Mouse (Mus musculus): Measurements from ENCODE around the gene F3.
A peak's percentile ranks its signal among the peaks of the same experiment; 100 is the strongest.

F3 gene

GRCm38 (mm10) chr3:121707106-121707505, 16.2 kb upstream of the F3 start:
- no peak for DNase-seq (ENCODE audit: low read depth)

GRCm38 (mm10) chr3:121710894-121711531, 12.3 kb upstream of the F3 start:
- peak; percentile 63 for DNase-seq (ENCODE audit: low read depth)

DNA sequence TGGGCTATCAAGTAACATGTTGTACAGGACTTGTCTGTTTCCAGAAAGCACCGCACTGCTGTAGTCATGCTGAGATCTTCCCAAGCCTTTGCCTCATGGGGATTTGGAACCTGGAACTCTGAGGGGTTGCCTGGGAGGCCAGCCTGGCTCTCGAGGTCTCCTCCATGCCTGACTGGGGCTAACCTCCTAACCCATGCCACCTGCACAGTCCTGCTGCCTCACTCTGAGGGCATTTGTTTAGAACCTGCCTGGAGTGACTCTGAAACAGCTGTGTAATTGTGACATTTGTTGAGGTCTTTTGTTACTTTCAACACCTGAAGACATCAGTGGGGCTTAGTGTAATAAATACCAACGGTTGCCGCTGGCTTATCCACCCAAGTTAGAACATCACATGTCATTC, 11.1 kb upstream of the F3 start:
- DNase-seq (ENCODE audit: low read depth) = no peak

DNA sequence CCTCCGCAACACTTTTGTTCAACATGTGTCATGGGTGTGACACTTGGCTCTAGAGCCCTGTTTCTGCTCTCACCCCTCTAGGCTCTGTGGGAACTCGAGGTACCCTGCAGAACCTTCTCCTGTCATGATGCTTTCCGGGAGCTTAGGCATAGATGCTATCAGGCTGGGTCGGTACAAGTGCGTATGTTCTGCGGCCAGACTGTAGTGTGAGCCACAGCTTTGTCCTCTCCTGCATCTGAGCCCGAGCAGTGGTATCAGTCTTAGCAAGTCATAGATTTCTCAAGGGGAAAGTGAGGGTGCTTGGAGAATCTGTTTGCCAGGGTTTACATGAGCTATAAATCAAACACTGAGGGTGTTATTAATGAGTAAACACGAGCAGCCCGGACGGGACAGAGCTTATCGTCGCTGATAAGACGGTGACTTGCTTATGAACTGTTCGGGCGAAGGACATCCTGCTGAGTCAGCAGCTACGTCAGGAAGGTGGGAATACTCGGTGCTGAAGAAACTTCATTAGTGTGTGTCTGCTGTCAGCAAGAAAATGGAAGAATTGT, 10.1 kb upstream of the F3 start:
- DNase-seq (ENCODE audit: low read depth) = no peak

GRCm38 (mm10) chr3:121713816-121714215, 9.5 kb upstream of the F3 start:
- no peak for DNase-seq (ENCODE audit: low read depth)

- DNase-seq (ENCODE audit: low read depth) = no peak
Observed at GRCm38 (mm10) chr3:121714461-121714860, 8.9 kb upstream of the F3 start.

DNA sequence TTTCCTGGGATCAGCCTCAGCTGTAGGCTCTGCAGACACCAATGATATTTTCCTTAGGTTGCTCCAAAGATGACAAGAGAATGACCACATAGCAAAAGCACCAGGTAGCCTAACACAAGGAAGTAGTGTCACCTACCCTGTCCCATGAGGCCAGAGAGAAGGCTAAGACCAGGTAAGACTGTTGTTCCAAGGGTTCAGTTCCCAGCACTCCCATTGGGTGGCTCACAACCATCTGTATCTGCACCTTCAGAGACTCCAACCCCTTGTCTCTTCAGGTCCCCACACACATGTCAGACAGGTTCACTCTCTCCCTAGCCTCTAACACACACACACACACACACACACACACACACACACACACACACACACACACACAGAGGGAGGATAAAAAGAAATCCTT, 8.0 kb upstream of the F3 start:
- DNase-seq (ENCODE audit: low read depth) = no peak

GRCm38 (mm10) chr3:121715741-121716459, 7.4 kb upstream of the F3 start:
- peak; percentile 48 for DNase-seq (ENCODE audit: low read depth)

GRCm38 (mm10) chr3:121716480-121716879, 6.9 kb upstream of the F3 start:
- DNase-seq (ENCODE audit: low read depth) = no peak

- peak; percentile 54 for DNase-seq (ENCODE audit: low read depth)
Observed at GRCm38 (mm10) chr3:121718679-121719078, 4.7 kb upstream of the F3 start.

DNA sequence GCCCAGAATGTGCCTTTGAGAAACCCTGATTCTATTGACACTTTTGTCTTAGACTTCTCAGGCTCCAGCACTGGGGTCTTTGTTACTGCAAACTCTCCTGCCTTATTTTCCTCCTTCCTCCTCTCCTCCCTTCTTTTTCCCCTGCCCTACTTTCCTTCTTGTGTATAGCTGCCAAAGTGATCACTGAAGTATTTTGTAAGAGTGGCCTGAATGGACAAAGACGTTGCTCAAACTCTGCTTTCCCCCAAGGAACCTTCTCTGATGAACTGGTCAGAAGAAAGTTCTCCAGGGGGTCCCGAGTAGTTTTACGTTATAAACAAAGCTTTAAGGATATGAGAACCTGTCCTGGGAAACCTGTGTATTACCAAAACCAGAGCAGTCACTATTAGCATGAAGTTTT, 3.6 kb upstream of the F3 start:
- no peak for DNase-seq (ENCODE audit: low read depth)

DNA sequence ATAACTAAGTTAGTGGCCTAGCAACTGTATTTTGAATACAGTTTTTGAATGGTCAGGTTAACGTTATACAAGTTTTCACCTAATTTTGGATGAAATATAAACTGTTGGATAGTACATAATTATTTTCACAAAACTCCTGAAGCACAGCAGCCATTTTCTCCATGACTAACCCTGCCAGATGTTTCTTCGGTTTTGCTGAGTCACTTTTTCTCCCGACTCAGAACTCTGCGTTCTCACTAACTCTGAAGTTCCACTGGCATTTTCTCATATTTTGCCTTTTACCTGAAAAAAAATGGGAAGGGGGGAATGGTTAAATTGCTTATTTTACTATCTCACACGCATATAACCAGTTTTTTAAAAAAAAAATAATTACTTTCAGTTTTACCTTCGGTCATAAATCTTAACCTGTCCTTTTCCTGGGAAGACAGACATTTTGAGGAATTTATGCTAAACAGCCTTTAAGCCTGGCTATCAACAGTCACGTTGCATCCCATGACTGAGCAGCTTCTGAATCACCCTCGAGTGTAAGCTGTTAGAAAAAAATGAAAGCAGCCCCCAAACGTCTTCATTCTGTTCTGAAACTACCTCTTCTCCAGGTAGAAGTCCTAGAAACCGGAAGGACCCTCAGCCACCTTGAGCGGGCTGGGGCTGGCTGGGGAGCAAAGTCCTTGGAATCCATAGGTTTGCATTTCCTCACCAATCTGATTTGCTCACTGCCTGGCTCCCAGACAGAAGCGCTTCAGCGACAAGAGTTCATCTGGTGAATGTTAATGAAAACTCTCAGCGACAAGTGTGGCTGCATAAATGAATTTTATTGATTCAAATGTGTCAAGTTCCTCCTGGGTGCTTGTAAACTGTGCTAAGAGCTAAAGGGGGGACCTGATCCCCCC, 2.3 kb upstream of the F3 start:
- peak; percentile 81 for DNase-seq (ENCODE audit: low read depth)

DNA sequence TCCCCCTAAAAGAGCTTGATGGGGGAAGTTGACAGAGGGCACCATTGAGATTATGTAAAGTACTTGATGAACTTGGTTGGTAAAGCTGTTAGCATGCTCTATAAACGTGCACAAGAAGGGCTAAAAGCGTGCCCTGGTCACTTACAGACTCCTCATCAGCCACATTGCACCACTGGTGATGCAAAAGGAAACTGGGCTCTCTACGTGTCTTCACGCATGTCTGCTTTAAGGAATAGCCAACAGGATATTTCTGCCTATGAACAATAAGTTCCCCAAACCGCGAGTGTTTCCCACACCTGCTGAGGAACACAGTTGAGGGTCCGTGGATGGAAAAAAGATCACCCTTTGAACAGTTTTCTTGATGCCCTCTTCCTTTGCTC, 1.7 kb upstream of the F3 start:
- DNase-seq (ENCODE audit: low read depth) = no peak

GRCm38 (mm10) chr3:121723968-121724524, 709 bp downstream of the F3 start:
- peak; percentile 55 for DNase-seq (ENCODE audit: low read depth)

- peak; percentile 57 for DNase-seq (ENCODE audit: low read depth)
Observed at GRCm38 (mm10) chr3:121724553-121724952, 1.2 kb downstream of the F3 start.

GRCm38 (mm10) chr3:121725651-121726050, 2.3 kb downstream of the F3 start:
- peak; percentile 52 for DNase-seq (ENCODE audit: low read depth)

GRCm38 (mm10) chr3:121729678-121730077, 6.3 kb downstream of the F3 start:
- DNase-seq (ENCODE audit: low read depth) = peak; percentile 1

- DNase-seq (ENCODE audit: low read depth) = peak; percentile 5
Observed at GRCm38 (mm10) chr3:121735542-121735941, 12.2 kb downstream of the F3 start.

DNA sequence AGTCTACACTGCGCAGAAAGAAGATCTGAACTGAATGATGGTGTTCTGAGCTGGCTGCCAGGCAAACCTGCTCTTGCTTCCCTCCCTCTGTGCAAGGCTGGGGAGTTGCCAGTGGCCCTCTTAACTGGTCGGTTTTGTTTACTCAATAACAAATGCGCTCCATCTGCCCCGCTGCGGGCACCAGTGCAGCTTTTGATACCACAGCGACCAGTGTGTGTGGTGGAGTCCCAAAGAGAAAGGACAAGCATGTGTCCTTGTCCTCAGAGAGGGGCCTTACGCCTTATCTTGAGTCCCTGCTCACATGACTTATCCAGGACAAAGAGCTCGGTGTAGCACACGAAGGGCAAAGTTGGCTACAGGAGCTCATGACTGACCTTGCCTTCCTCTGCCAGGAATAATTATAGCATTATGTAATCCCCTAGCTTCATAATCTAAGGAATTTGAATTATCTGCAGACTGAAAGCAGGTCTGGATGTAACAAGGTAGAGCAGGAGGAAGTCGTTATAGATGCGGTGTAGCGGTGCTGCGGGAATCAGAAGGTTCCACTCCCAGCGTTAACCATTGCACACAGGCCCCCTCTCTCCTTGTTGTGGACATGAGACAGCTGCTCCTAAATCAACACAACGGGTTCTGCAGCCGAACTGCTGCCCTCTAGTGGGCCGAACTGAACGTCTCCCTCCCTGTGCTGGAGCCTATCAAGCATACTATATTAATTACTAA, 12.8 kb downstream of the F3 start:
- DNase-seq (ENCODE audit: low read depth) = peak; percentile 89

GRCm38 (mm10) chr3:121737453-121737852, 14.1 kb downstream of the F3 start:
- peak; percentile 60 for DNase-seq (ENCODE audit: low read depth)

- DNase-seq (ENCODE audit: low read depth) = no peak
Observed at GRCm38 (mm10) chr3:121737901-121738300, 14.6 kb downstream of the F3 start.
